In genomic region chr2:155802761-155803160, GRCm38 (mm10) we compare ENCODE assay signal across 12 mouse cellular contexts. TPM values are rescaled to one million over a fixed set of nuclear protein-coding genes. Genes with fewer than 3 reads are reported as not detected.
DNase-seq lines count a peak whose midpoint lies in the region; ATAC-seq and TF ChIP-seq lines count a peak whose summit lies in the region.
"Had no signal": no experiment of that assay in that cellular context is flagged by ENCODE, and none has a peak within 500 bp of the region (broad histone marks: within the 10 kb centered on the region; RNA-seq: fewer than 3 reads in every experiment).

No protein-coding gene starts in this region.

- H3K27ac ChIP-seq in embryonic facial prominence, embryonic 11.5 days (replicated peaks; ENCODE audit: low read depth, low read length): no peak overlapping the region
- no peak overlapping the region for H3K27ac ChIP-seq in embryonic facial prominence, embryonic 10.5 days (replicated peaks)
- H3K27ac ChIP-seq in midbrain, postnatal 0 days (ENCODE audit: low read depth, low read length): no peak overlapping the region
- no peak overlapping the region for H3K27ac ChIP-seq in midbrain, embryonic 14.5 days (replicated peaks; ENCODE audit: low read depth, low read length)
- H3K27ac ChIP-seq in small intestine, adult 2 months (ENCODE audit: insufficient read depth, low read depth, low read length): no peak overlapping the region
- no peak overlapping the region for H3K27ac ChIP-seq in forebrain, embryonic 15.5 days (replicated peaks)
- H3K27ac ChIP-seq: stomach, embryonic 15.5 days had no signal

- no peak overlapping the region for H3K4me2 ChIP-seq in embryonic facial prominence, embryonic 11.5 days (ENCODE audit: low read depth, low read length)
- no peak overlapping the region for H3K4me2 ChIP-seq in midbrain, postnatal 0 days (ENCODE audit: low read depth, low read length, poor library complexity, severe bottlenecking)
- H3K4me2 ChIP-seq in midbrain, embryonic 14.5 days (ENCODE audit: low read length): no peak overlapping the region
- no peak overlapping the region for H3K4me2 ChIP-seq in forebrain, embryonic 15.5 days (replicated peaks)
- H3K4me2 ChIP-seq: stomach, embryonic 15.5 days had no signal

- H3K9me3 ChIP-seq in embryonic facial prominence, embryonic 11.5 days (replicated peaks; ENCODE audit: control insufficient read depth, low read length): no peaks in the 10 kb centered on the region
- no peaks in the 10 kb centered on the region for H3K9me3 ChIP-seq in embryonic facial prominence, embryonic 10.5 days
- H3K9me3 ChIP-seq in midbrain, postnatal 0 days (ENCODE audit: low read length): no peaks in the 10 kb centered on the region
- no peaks in the 10 kb centered on the region for H3K9me3 ChIP-seq in midbrain, embryonic 14.5 days (ENCODE audit: control insufficient read depth, low read length)
- H3K9me3 ChIP-seq in forebrain, embryonic 15.5 days: no peaks in the 10 kb centered on the region
- H3K9me3 ChIP-seq: stomach, embryonic 15.5 days had no signal

- H3K9ac ChIP-seq in embryonic facial prominence, embryonic 11.5 days (replicated peaks; ENCODE audit: low read length): no peak overlapping the region
- H3K9ac ChIP-seq in midbrain, postnatal 0 days (replicated peaks; ENCODE audit: low read length, poor library complexity, severe bottlenecking): no peak overlapping the region
- H3K9ac ChIP-seq in midbrain, embryonic 14.5 days (replicated peaks; ENCODE audit: low read length): no peak overlapping the region
- no peak overlapping the region for H3K9ac ChIP-seq in forebrain, embryonic 15.5 days (replicated peaks)
- H3K9ac ChIP-seq: stomach, embryonic 15.5 days had no signal

- no peak for ATAC-seq in embryonic facial prominence, embryonic 11.5 days (replicated peaks; ENCODE audit: insufficient number of reproducible peaks, low FRiP score, low TSS enrichment, low read depth)
- no peak for ATAC-seq in midbrain, postnatal 0 days (ENCODE audit: low FRiP score)
- ATAC-seq in midbrain, embryonic 14.5 days (ENCODE audit: low FRiP score, low TSS enrichment): no peak
- no peak for ATAC-seq in forebrain, embryonic 15.5 days (replicated peaks)

- no peaks in the 10 kb centered on the region for H3K4me1 ChIP-seq in embryonic facial prominence, embryonic 11.5 days (ENCODE audit: control insufficient read depth, insufficient read depth, low read length)
- 0 out of 2 replicates have a peak, but pooled peaks cover 5% of the 10 kb centered on the region for H3K4me1 ChIP-seq in embryonic facial prominence, embryonic 10.5 days
- no peaks in the 10 kb centered on the region for H3K4me1 ChIP-seq in midbrain, postnatal 0 days (ENCODE audit: insufficient read depth, low read length)
- H3K4me1 ChIP-seq in midbrain, embryonic 14.5 days (ENCODE audit: control insufficient read depth, insufficient read depth, low read length): no peaks in the 10 kb centered on the region
- peaks cover 38% of the 10 kb centered on the region for H3K4me1 ChIP-seq in small intestine, adult 2 months (ENCODE audit: control insufficient read depth, insufficient read depth, insufficient read length, low read length)
- no peaks in the 10 kb centered on the region for H3K4me1 ChIP-seq in forebrain, embryonic 15.5 days
- H3K4me1 ChIP-seq: stomach, embryonic 15.5 days had no signal

- peak; percentile 55 for TF ChIP-seq CTCF in midbrain, postnatal 0 days (IDR thresholded peaks at IDR 0.05)
- peak; percentile 50; the same call in 1 of the 2 replicates for TF ChIP-seq CTCF in small intestine, adult 2 months (IDR thresholded peaks at IDR 0.05; ENCODE audit: extremely low read depth, insufficient read length, insufficient replicate concordance, low read depth, low read length)

- H3K36me3 ChIP-seq in embryonic facial prominence, embryonic 11.5 days (replicated peaks; ENCODE audit: control insufficient read depth, insufficient read depth, low read depth, low read length): no peaks in the 10 kb centered on the region
- no peaks in the 10 kb centered on the region for H3K36me3 ChIP-seq in embryonic facial prominence, embryonic 10.5 days (replicated peaks)
- peaks cover 41% of the 10 kb centered on the region for H3K36me3 ChIP-seq in midbrain, postnatal 0 days (ENCODE audit: insufficient read depth, low read length)
- peaks cover 41% of the 10 kb centered on the region for H3K36me3 ChIP-seq in midbrain, embryonic 14.5 days (ENCODE audit: control insufficient read depth, insufficient read depth, low read length)
- H3K36me3 ChIP-seq in small intestine, adult 2 months (ENCODE audit: control insufficient read depth, insufficient read depth, low read length): no peaks in the 10 kb centered on the region
- peaks cover 34% of the 10 kb centered on the region for H3K36me3 ChIP-seq in forebrain, embryonic 15.5 days
- H3K36me3 ChIP-seq: stomach, embryonic 15.5 days had no signal

- H3K4me3 ChIP-seq in embryonic facial prominence, embryonic 11.5 days (ENCODE audit: low read depth, low read length): no peak overlapping the region
- no peak overlapping the region for H3K4me3 ChIP-seq in embryonic facial prominence, embryonic 10.5 days
- H3K4me3 ChIP-seq in midbrain, postnatal 0 days (ENCODE audit: low read depth, low read length): no peak overlapping the region
- H3K4me3 ChIP-seq in midbrain, embryonic 14.5 days (replicated peaks; ENCODE audit: low read depth, low read length): no peak overlapping the region
- H3K4me3 ChIP-seq in small intestine, adult 2 months (ENCODE audit: low read depth, low read length): no peak overlapping the region
- no peak overlapping the region for H3K4me3 ChIP-seq in forebrain, embryonic 15.5 days
- H3K4me3 ChIP-seq: stomach, embryonic 15.5 days had no signal

- H3K27me3 ChIP-seq in embryonic facial prominence, embryonic 11.5 days (ENCODE audit: control insufficient read depth, insufficient read depth, low read length): no peaks in the 10 kb centered on the region
- no peaks in the 10 kb centered on the region for H3K27me3 ChIP-seq in embryonic facial prominence, embryonic 10.5 days (replicated peaks; ENCODE audit: low read depth, poor library complexity, severe bottlenecking)
- H3K27me3 ChIP-seq in midbrain, postnatal 0 days (ENCODE audit: insufficient read depth, low read length): no peaks in the 10 kb centered on the region
- H3K27me3 ChIP-seq in midbrain, embryonic 14.5 days (ENCODE audit: control insufficient read depth, insufficient read depth, low read length): no peaks in the 10 kb centered on the region
- no peaks in the 10 kb centered on the region for H3K27me3 ChIP-seq in small intestine, adult 2 months (ENCODE audit: control insufficient read depth, insufficient read depth, low read length)
- H3K27me3 ChIP-seq in forebrain, embryonic 15.5 days: no peaks in the 10 kb centered on the region
- H3K27me3 ChIP-seq: stomach, embryonic 15.5 days had no signal

- TF ChIP-seq POLR2A in small intestine, adult 2 months (IDR thresholded peaks at IDR 0.05; ENCODE audit: low read depth, low read length): no peak

- peak; percentile 5 for DNase-seq in embryonic facial prominence, embryonic 11.5 days (ENCODE audit: low spot score)
- DNase-seq in embryonic facial prominence, embryonic 10.5 days (ENCODE audit: low spot score): no peak
- DNase-seq in midbrain, postnatal 0 days (ENCODE audit: low spot score): no peak
- DNase-seq in midbrain, embryonic 14.5 days: no peak
- DNase-seq in ZHBTc4 (ENCODE audit: low read depth, low spot score): peak; percentile 80
- DNase-seq in left cerebral cortex, adult 18-20 months (ENCODE audit: low spot score in 2 of 2): no peak
- DNase-seq: lung, postnatal 36 days had no signal

- 56% methylated on average over 3 of the region's 3 CpGs for WGBS in embryonic facial prominence, embryonic 11.5 days
- WGBS in embryonic facial prominence, embryonic 10.5 days: 58% methylated on average over 3 of the region's 3 CpGs
- 51% methylated on average over 3 of the region's 3 CpGs for WGBS in midbrain, postnatal 0 days
- WGBS in midbrain, embryonic 14.5 days: 54% methylated on average over 3 of the region's 3 CpGs
- WGBS in small intestine, adult 2 months: 66% methylated on average over 3 of the region's 3 CpGs
- WGBS in forebrain, embryonic 15.5 days: 56% methylated on average over 3 of the region's 3 CpGs

RNA-seq across cellular contexts. Expression of gene BC029722, which starts 16.5 kb away (rescaled TPM):
- 5.7 and 6.6 TPM in 2 replicates for polyA plus RNA-seq in embryonic facial prominence, embryonic 11.5 days (2014; fragmentation: Nextera tagmentation; extraction: Ambion mirVana)
- polyA plus RNA-seq in embryonic facial prominence, embryonic 10.5 days (2016; fragmentation: Nextera tagmentation; extraction: Ambion mirVana): 7.1 and 8.4 TPM in 2 replicates
- total RNA-seq in midbrain, postnatal 0 days (2014; rRNA removed): 35.2 TPM in 2 replicates
- polyA plus RNA-seq in midbrain, postnatal 0 days (2015; fragmentation: Nextera tagmentation; extraction: Ambion mirVana): 56.6 and 61.0 TPM in 2 replicates
- 25.5 and 38.5 TPM in 2 replicates for polyA plus RNA-seq in midbrain, embryonic 14.5 days (2014; fragmentation: Nextera tagmentation; extraction: Ambion mirVana)
- polyA plus RNA-seq in small intestine, adult 2 months (2012; rRNA removed): 23.6 and 38.3 TPM in 2 replicates
- 30.5 and 32.5 TPM in 2 replicates for polyA plus RNA-seq in forebrain, embryonic 15.5 days (2015; fragmentation: Nextera tagmentation; extraction: Ambion mirVana)
- 10 to 100 TPM; 58.7 to 58.9 TPM for total RNA-seq in left cerebral cortex, adult 18-20 months (2021)

RNA-seq across cellular contexts. Expression of gene Eif6, which starts 24.0 kb away (rescaled TPM):
- 198 and 213 TPM in 2 replicates for polyA plus RNA-seq in embryonic facial prominence, embryonic 11.5 days (2014; fragmentation: Nextera tagmentation; extraction: Ambion mirVana)
- polyA plus RNA-seq in embryonic facial prominence, embryonic 10.5 days (2016; fragmentation: Nextera tagmentation; extraction: Ambion mirVana): 247 and 259 TPM in 2 replicates
- 80.7 and 85.4 TPM in 2 replicates for total RNA-seq in midbrain, postnatal 0 days (2014; rRNA removed)
- polyA plus RNA-seq in midbrain, postnatal 0 days (2015; fragmentation: Nextera tagmentation; extraction: Ambion mirVana): 130 and 143 TPM in 2 replicates
- 129 and 134 TPM in 2 replicates for polyA plus RNA-seq in midbrain, embryonic 14.5 days (2014; fragmentation: Nextera tagmentation; extraction: Ambion mirVana)
- 231 and 467 TPM in 2 replicates for polyA plus RNA-seq in small intestine, adult 2 months (2012; rRNA removed)
- 159 and 160 TPM in 2 replicates for polyA plus RNA-seq in forebrain, embryonic 15.5 days (2015; fragmentation: Nextera tagmentation; extraction: Ambion mirVana)
- 10 to 100 TPM; 73.3 to 82.5 TPM for total RNA-seq in left cerebral cortex, adult 18-20 months (2021)

RNA-seq across cellular contexts. Expression of gene Mmp24, which starts 27.6 kb away (rescaled TPM):
- polyA plus RNA-seq in embryonic facial prominence, embryonic 11.5 days (2014; fragmentation: Nextera tagmentation; extraction: Ambion mirVana): 0.70 and 0.73 TPM in 2 replicates
- 0.30 and 0.44 TPM in 2 replicates for polyA plus RNA-seq in embryonic facial prominence, embryonic 10.5 days (2016; fragmentation: Nextera tagmentation; extraction: Ambion mirVana)
- total RNA-seq in midbrain, postnatal 0 days (2014; rRNA removed): 149 and 178 TPM in 2 replicates
- 12.3 and 14.1 TPM in 2 replicates for polyA plus RNA-seq in midbrain, postnatal 0 days (2015; fragmentation: Nextera tagmentation; extraction: Ambion mirVana)
- 17.7 and 24.6 TPM in 2 replicates for polyA plus RNA-seq in midbrain, embryonic 14.5 days (2014; fragmentation: Nextera tagmentation; extraction: Ambion mirVana)
- polyA plus RNA-seq in small intestine, adult 2 months (2012; rRNA removed): 0.22 and 2.4 TPM in 2 replicates
- polyA plus RNA-seq in forebrain, embryonic 15.5 days (2015; fragmentation: Nextera tagmentation; extraction: Ambion mirVana): 13.1 TPM in 2 replicates
- 10 to 100 TPM; 34.3 to 35.6 TPM for total RNA-seq in left cerebral cortex, adult 18-20 months (2021)

RNA-seq across cellular contexts. Expression of gene Fam83c, which starts 31.9 kb away (rescaled TPM):
- polyA plus RNA-seq in embryonic facial prominence, embryonic 11.5 days (2014; fragmentation: Nextera tagmentation; extraction: Ambion mirVana): 0.14 and 0.15 TPM in 2 replicates
- 0.29 and 0.41 TPM in 2 replicates for polyA plus RNA-seq in embryonic facial prominence, embryonic 10.5 days (2016; fragmentation: Nextera tagmentation; extraction: Ambion mirVana)
- not detected in 2 replicates for total RNA-seq in midbrain, postnatal 0 days (2014; rRNA removed)
- polyA plus RNA-seq in midbrain, postnatal 0 days (2015; fragmentation: Nextera tagmentation; extraction: Ambion mirVana): 0.07 TPM in 1 of 2 replicates, not detected in the other
- polyA plus RNA-seq in midbrain, embryonic 14.5 days (2014; fragmentation: Nextera tagmentation; extraction: Ambion mirVana): 0.38 and 0.41 TPM in 2 replicates
- polyA plus RNA-seq in small intestine, adult 2 months (2012; rRNA removed): 0.34 and 0.89 TPM in 2 replicates
- polyA plus RNA-seq in forebrain, embryonic 15.5 days (2015; fragmentation: Nextera tagmentation; extraction: Ambion mirVana): 0.57 and 0.61 TPM in 2 replicates
- not detected for total RNA-seq in left cerebral cortex, adult 18-20 months (2021)
- total RNA-seq: hematopoietic stem cell, adult 5-6 weeks; layer of hippocampus, adult 18-20 months had no signal

RNA-seq across cellular contexts. Expression of gene Procr, which starts 51.8 kb away (rescaled TPM):
- polyA plus RNA-seq in embryonic facial prominence, embryonic 11.5 days (2014; fragmentation: Nextera tagmentation; extraction: Ambion mirVana): 2.7 and 2.8 TPM in 2 replicates
- 1.0 and 1.8 TPM in 2 replicates for polyA plus RNA-seq in embryonic facial prominence, embryonic 10.5 days (2016; fragmentation: Nextera tagmentation; extraction: Ambion mirVana)
- 1.5 TPM in 2 replicates for total RNA-seq in midbrain, postnatal 0 days (2014; rRNA removed)
- polyA plus RNA-seq in midbrain, postnatal 0 days (2015; fragmentation: Nextera tagmentation; extraction: Ambion mirVana): 2.5 and 2.9 TPM in 2 replicates
- polyA plus RNA-seq in midbrain, embryonic 14.5 days (2014; fragmentation: Nextera tagmentation; extraction: Ambion mirVana): 1.1 and 2.3 TPM in 2 replicates
- polyA plus RNA-seq in small intestine, adult 2 months (2012; rRNA removed): 4.8 and 6.8 TPM in 2 replicates
- 1.9 and 2.7 TPM in 2 replicates for polyA plus RNA-seq in forebrain, embryonic 15.5 days (2015; fragmentation: Nextera tagmentation; extraction: Ambion mirVana)
- 1 to 10 TPM; 1.6 to 2.0 TPM for total RNA-seq in left cerebral cortex, adult 18-20 months (2021)

Comparison
In these comparisons a context has a peak if more than half of its experiments do, and no peak if none do; other contexts are left out.
1. DNase-seq: peak in embryonic facial prominence, embryonic 11.5 days (single experiment) and ZHBTc4 (single experiment); none in embryonic facial prominence, embryonic 10.5 days (single experiment), midbrain, postnatal 0 days (single experiment), midbrain, embryonic 14.5 days (single experiment) and left cerebral cortex, adult 18-20 months (0 of 2).